Mouse (Mus musculus) bone marrow, adult 2 months (tissue): ENCODE results near the gene Fam169b. TPM values are rescaled to one million over a fixed set of nuclear protein-coding genes. Genes with fewer than 3 reads are reported as not detected.

ENCODE experiments used
- H3K27ac ChIP-seq: fragments of 200-500 bp; 2 replicates; pipeline ENCODE4 v1.5.1; 2012; ENCODE audit warnings: low read depth, mild to moderate bottlenecking, control low read depth, inconsistent platforms, low read length; ENCODE audit not compliant: control insufficient read depth, poor library complexity, insufficient read depth
- H3K4me1 ChIP-seq: fragments of 200-500 bp; 2 replicates; pipeline ENCODE4 v1.6.1; 2011; ENCODE audit warnings: low read length; ENCODE audit not compliant: control insufficient read depth, insufficient read depth
- H3K4me3 ChIP-seq: fragments of 200-500 bp; replicated peaks from 2 replicates; pipeline ENCODE3; 2011; ENCODE audit warnings: mild to moderate bottlenecking, low read depth, low read length, control low read depth; ENCODE audit not compliant: control insufficient read depth
- CTCF ChIP-seq: fragments of 200-500 bp; IDR thresholded peaks from 2 replicates; pipeline ENCODE4 v1.5.1; 2011; ENCODE audit warnings: low read length, control low read depth; ENCODE audit not compliant: control insufficient read depth, insufficient read depth
- POLR2A ChIP-seq: fragments of 200-500 bp; IDR thresholded peaks from 2 replicates; pipeline ENCODE4 v1.6.1; 2011; ENCODE audit warnings: low read depth, mild to moderate bottlenecking, control low read depth, low read length, borderline replicate concordance; ENCODE audit not compliant: control insufficient read depth
- WGBS: fragments of 180-500 bp; shearing (Covaris S2); methylation state at CpG from one replicate; pipeline ENCODE4 v1.1.7; 2018; 5-methylcytosine and 5-hydroxymethylcytosine counted together
- polyA plus RNA-seq: library from polyadenylated mRNA; stranded (reverse); fragments of >200 nt; gene quantifications from 2 replicates; pipeline ENCODE4 v1.2.4, GENCODE M21; 2011; ENCODE audit warnings: low replicate concordance; ENCODE audit not compliant: missing spikeins, insufficient read depth, insufficient read length

Fam169b gene
- polyA plus RNA-seq, 1 experiment = 3.5 TPM

DNA sequence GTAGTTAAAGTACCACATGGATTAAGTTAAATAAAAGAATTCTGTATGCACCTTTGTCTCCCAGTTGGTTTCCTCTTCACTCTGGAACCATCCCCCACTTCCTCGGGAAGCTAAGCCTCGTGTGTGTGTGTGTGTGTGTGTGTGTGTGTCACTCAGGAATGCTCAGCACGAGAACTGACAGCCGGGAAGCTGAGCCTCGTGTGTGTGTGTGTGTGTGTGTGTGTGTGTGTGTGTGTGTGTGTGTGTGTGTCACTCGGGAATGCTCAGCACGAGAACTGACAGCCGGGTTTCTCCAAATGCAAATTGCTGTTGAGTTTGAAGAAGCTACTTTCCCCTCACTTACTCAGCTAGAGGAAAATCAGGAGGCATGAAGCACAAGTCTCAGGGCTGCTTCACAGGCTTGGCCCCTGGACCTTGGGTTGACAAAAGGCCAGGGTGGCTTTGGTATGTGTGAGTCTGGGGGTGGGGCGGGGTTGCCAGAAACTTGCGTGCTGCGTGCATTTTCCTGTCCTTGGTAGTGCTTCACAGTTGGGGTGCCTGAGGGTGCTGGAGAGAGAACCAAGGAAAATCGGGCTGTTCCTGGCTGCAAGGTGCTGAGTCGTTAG lies 39.9 kb upstream of the Fam169b start:
- 60% methylated on average over 13 of the region's 13 CpGs for WGBS
- TF ChIP-seq POLR2A (no peak), CTCF (no peak)
- no peak overlapping the region for H3K4me3 ChIP-seq
- no peaks in the 10 kb centered on the region; the same call in 1 of the 2 replicates for H3K4me1 ChIP-seq
- H3K27ac ChIP-seq = no peak overlapping the region

DNA sequence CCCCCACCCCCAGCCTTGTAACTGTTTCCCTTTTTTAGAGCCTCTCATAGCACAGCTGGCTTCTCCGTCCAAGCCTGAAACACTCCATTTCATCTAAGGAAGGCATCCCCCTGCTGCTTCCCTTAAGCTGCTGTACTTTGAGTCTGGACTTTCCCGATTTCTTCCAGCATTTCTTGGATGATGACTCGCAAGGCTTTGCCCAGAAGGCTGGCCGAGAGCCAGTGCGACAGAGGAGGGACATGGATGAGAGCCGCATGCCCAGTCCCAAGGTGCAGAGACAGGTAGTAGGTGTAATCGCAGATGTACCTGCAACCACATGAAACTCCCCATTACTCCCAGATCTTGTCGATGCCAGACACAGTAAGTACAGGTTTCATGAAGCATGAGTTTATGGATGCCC lies 36.8 kb upstream of the Fam169b start:
- Histone ChIP-seq H3K4me3 (no peak overlapping the region), H3K27ac (no peak overlapping the region), H3K4me1 (no peaks in the 10 kb centered on the region; the same call in 1 of the 2 replicates)
- TF ChIP-seq CTCF = no peak
- TF ChIP-seq POLR2A = no peak
- 74% methylated on average over 8 of the region's 8 CpGs for WGBS

DNA sequence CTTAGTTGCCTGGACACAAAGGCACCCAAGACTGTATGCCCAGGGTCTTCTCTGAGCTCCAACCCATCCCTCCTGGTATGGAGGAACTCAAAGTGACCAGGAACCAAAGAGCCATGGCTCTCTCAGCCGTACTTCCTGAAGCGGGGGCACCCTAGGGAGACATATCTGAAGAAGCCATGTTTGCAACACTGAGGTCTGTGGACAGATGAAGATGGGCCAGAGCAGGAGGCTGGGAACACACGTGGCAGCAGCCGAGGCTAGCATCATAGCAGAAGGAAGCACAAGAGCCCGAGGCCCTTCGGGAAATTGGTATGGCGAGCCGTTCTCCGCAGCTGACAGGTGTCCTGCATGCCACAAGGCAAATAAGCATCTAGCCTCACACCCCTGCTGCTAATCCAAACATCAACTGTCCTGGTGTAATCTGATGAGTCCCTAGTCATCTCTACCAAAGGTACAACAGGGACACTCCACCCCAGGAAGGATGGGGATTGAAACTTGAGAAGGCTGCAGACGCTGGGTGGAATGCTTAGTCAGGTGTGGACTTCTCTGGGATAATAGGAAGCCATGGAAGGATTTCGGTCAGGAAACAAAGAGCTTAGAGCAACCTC lies 34.3 kb upstream of the Fam169b start:
- Histone ChIP-seq H3K4me3 (no peak overlapping the region), H3K4me1 (no peaks in the 10 kb centered on the region), H3K27ac (no peak overlapping the region)
- 85% methylated on average over 11 of the region's 11 CpGs for WGBS
- TF ChIP-seq CTCF (no peak), POLR2A (no peak)

DNA sequence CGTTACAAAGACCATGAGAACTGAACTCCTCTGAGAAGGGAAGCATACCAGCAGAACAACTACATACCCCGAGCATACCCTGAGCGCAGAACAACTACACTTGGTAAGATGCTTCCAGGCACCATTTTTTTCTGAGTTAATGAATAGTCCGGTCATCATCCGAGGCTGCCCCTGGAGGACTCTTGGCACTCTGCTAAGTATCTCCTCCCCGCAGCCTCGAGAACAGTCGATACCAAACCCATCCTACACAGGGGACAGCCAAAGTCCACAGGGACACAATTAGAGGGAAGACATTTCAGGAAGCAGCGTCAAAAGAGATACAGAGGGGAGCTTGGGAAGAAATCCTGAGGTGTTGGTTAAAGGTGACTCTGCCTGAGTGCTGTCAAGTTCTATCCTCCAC lies 32.4 kb upstream of the Fam169b start:
- 80% methylated on average over 9 of the region's 9 CpGs for WGBS
- no peak for TF ChIP-seq CTCF
- no peak for TF ChIP-seq POLR2A
- Histone ChIP-seq H3K27ac (no peak overlapping the region), H3K4me1 (no peaks in the 10 kb centered on the region), H3K4me3 (no peak overlapping the region)

DNA sequence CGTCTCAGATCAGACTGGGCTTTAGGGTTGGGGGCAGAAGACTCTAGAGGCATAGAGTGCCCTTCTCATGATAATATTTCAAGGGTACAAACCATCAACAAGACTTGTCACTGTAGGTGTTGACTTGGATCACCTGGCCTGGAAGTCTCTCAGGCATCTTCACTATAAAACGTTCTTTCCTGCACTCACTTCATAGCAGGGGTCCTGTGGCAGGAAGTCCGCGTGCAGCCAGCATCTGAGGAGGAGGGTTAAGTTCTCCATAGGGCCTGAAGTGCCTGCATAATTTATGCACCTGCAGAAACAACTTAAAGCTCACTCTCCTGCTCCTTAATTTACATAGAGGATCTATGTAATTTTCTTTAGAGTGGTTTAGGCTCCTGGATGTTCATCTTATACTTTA lies 28.0 kb upstream of the Fam169b start:
- H3K27ac ChIP-seq = no peak overlapping the region
- no peak for TF ChIP-seq CTCF
- TF ChIP-seq POLR2A = no peak
- WGBS = 43% methylated on average over 4 of the region's 4 CpGs
- H3K4me1 ChIP-seq = no peaks in the 10 kb centered on the region
- no peak overlapping the region for H3K4me3 ChIP-seq

DNA sequence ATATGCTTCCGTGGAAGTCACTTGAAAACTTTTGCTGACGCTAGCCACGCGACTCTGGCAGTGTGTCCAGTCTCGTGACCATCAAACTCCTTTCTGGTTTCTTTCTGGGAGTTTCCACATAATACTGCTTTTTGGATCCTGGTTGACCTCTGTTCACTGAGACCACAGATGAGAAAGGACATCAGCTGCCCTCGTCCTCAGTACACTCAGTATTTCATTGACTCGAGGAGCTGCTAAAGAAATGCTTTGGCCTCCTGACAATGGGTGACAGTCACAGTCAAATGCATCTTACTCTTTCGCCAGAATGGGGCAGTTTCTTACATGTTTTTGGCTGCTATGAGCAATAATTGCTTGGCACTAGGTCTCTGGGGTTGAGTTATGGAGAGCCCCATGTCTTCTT lies 27.4 kb upstream of the Fam169b start:
- 84% methylated on average over 8 of the region's 8 CpGs for WGBS
- Histone ChIP-seq H3K4me1 (no peaks in the 10 kb centered on the region), H3K27ac (no peak overlapping the region), H3K4me3 (no peak overlapping the region)
- TF ChIP-seq POLR2A = no peak
- no peak for TF ChIP-seq CTCF

DNA sequence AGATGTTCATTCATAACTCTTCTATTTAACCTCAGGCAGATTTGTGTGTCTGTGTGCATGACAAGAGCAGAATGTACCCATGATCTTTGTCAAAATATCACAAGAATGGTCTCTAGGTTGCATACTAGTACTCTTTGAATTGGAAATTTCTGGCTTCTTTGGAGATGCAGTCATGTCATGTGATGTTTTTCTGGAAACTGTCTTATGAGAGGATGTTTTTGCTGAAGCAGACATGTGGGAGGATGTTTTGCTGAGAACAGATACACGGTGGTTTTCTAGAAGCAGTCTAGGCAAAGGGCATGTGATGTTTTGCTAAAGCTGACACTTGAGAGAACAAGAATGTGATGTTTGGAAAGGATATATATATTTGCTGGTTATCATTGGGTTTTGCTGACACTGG lies 23.2 kb upstream of the Fam169b start:
- H3K4me1 ChIP-seq = no peaks in the 10 kb centered on the region
- 77% methylated on average over 1 of the region's 1 CpGs for WGBS
- TF ChIP-seq POLR2A (no peak), CTCF (no peak)
- no peak overlapping the region for H3K27ac ChIP-seq
- H3K4me3 ChIP-seq = no peak overlapping the region

DNA sequence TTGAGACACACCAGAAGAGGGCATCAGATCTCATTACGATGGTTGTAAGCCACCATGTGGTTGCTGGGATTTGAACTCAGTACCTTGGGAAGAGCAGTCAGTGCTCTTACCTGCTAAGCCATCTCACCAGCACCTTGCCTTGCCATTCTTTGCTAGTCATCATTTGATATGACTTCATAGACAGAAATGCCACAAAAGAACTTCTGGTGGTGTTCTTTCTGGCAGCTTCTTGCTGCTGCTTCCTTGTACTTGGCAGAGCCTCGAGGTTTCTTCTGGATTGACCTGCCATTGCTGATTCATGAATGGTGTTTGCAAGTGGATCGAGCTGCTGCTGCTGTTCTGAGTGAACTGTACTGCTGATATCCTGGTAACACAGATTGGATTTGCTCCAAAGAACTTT lies 22.7 kb upstream of the Fam169b start:
- no peak overlapping the region for H3K4me3 ChIP-seq
- H3K27ac ChIP-seq = no peak overlapping the region
- no peaks in the 10 kb centered on the region for H3K4me1 ChIP-seq
- TF ChIP-seq CTCF = no peak
- TF ChIP-seq POLR2A = no peak
- 74% methylated on average over 3 of the region's 3 CpGs for WGBS

DNA sequence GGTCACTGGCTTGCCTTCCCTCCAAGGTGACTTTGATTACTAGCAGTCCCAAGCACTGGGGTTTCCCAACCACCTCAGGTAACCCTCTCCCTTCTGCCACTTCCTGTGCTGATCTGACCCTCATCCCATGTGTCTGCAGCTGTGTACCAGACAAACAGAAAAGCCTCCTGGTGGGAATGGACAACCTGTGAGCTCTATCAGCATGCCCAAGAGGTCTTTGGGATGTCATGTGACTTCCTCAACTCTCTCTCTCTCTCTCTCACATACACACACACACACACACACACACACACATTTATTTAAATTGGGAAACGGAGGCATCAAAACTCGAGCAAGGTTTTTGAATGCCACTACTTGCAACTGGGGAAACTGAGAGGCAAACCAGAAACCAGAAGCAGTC lies 15.9 kb upstream of the Fam169b start:
- H3K27ac ChIP-seq = no peak overlapping the region
- TF ChIP-seq POLR2A (no peak), CTCF (no peak)
- WGBS = 24% methylated on average over 2 of the region's 2 CpGs
- no peaks in the 10 kb centered on the region for H3K4me1 ChIP-seq
- no peak overlapping the region for H3K4me3 ChIP-seq
